Mouse (Mus musculus): ENCODE data around the gene Ablim1.

- TF ChIP-seq EP300 (IDR thresholded peaks at IDR 0.05; ENCODE audit: low read depth): no peak
- TF ChIP-seq CTCF (IDR thresholded peaks at IDR 0.05; ENCODE audit: low read depth): no peak
Measured at GRCm38 (mm10) chr19:57083887-57084286, 230.8 kb downstream of the Ablim1 start.
